27 mouse cellular contexts compared by ENCODE assay signal in genomic region chr7:100295745-100296144, GRCm38 (mm10). TPM values are rescaled to one million over a fixed set of nuclear protein-coding genes. Genes with fewer than 3 reads are reported as not detected.
DNase-seq lines count a peak whose midpoint lies in the region; ATAC-seq and TF ChIP-seq lines count a peak whose summit lies in the region.
"Had no signal": no experiment of that assay in that cellular context is flagged by ENCODE, and none has a peak within 500 bp of the region (broad histone marks: within the 10 kb centered on the region; RNA-seq: fewer than 3 reads in every experiment).

No protein-coding gene starts in this region.

- no peaks in the 10 kb centered on the region for H3K9me3 ChIP-seq in neural tube, embryonic 14.5 days (ENCODE audit: control insufficient read depth, low read length)
- no peaks in the 10 kb centered on the region for H3K9me3 ChIP-seq in midbrain, postnatal 0 days (ENCODE audit: low read length)
- H3K9me3 ChIP-seq in kidney, embryonic 16.5 days (ENCODE audit: low read length), result no peaks in the 10 kb centered on the region
- H3K9me3 ChIP-seq: embryonic facial prominence, embryonic 12.5 days; forebrain, embryonic 15.5 days; heart, embryonic 15.5 days; limb, embryonic 10.5 days; liver, embryonic 15.5 days; lung, embryonic 15.5 days; neural tube, embryonic 12.5 days had no signal

- no peak for DNase-seq in frontal cortex, postnatal 36 days (ENCODE audit: low spot score in 2 of 2)
- DNase-seq in layer of hippocampus, adult 8-10 months (ENCODE audit: low spot score in 2 of 2), result peak; percentile 28 to 43
- DNase-seq in layer of hippocampus, postnatal 25 days (ENCODE audit: extremely low spot score in 1 of 2, low spot score in 1 of 2), result no peak
- DNase-seq in neural tube, embryonic 10.5 days (ENCODE audit: extremely low spot score, low spot score), result no peak
- DNase-seq in midbrain, postnatal 0 days (ENCODE audit: low spot score), result no peak
- DNase-seq: adrenal gland, postnatal 36 days; cerebellum, adult 11-12 months; cerebellum, postnatal 14 days; gastrocnemius, postnatal 36 days; heart, postnatal 4 days; kidney, postnatal 4 days; liver; lung, postnatal 36 days; retina, postnatal 1 day; right cerebral cortex, postnatal 4 days had no signal

- no peak overlapping the region for H3K9ac ChIP-seq in neural tube, embryonic 14.5 days (replicated peaks; ENCODE audit: low read depth, low read length)
- H3K9ac ChIP-seq in midbrain, postnatal 0 days (replicated peaks; ENCODE audit: low read length, poor library complexity, severe bottlenecking), result no peak overlapping the region
- no peak overlapping the region for H3K9ac ChIP-seq in kidney, embryonic 16.5 days (replicated peaks; ENCODE audit: low read length)
- H3K9ac ChIP-seq: embryonic facial prominence, embryonic 12.5 days; forebrain, embryonic 15.5 days; heart, embryonic 15.5 days; liver, embryonic 15.5 days; lung, embryonic 15.5 days; neural tube, embryonic 12.5 days had no signal

- H3K4me1 ChIP-seq in neural tube, embryonic 14.5 days (ENCODE audit: control insufficient read depth, insufficient read depth, low read length), result no peaks in the 10 kb centered on the region
- no peaks in the 10 kb centered on the region for H3K4me1 ChIP-seq in midbrain, postnatal 0 days (ENCODE audit: insufficient read depth, low read length)
- H3K4me1 ChIP-seq in kidney, embryonic 16.5 days (ENCODE audit: insufficient read depth, low read length), result peaks cover 8% of the 10 kb centered on the region
- H3K4me1 ChIP-seq: forebrain, embryonic 15.5 days; liver, embryonic 15.5 days; neural tube, embryonic 12.5 days had no signal

- peak; percentile 19; the same call in 1 of the 2 replicates for TF ChIP-seq CTCF in midbrain, postnatal 0 days (IDR thresholded peaks at IDR 0.05)

- H3K4me2 ChIP-seq in neural tube, embryonic 14.5 days (ENCODE audit: low read depth, low read length), result no peak overlapping the region
- H3K4me2 ChIP-seq in midbrain, postnatal 0 days (ENCODE audit: low read depth, low read length, poor library complexity, severe bottlenecking), result no peak overlapping the region
- H3K4me2 ChIP-seq in kidney, embryonic 16.5 days (replicated peaks; ENCODE audit: low read depth, low read length), result no peak overlapping the region
- H3K4me2 ChIP-seq: embryonic facial prominence, embryonic 12.5 days; forebrain, embryonic 15.5 days; heart, embryonic 15.5 days; liver, embryonic 15.5 days; lung, embryonic 15.5 days; neural tube, embryonic 12.5 days had no signal

- no peaks in the 10 kb centered on the region for H3K27me3 ChIP-seq in neural tube, embryonic 14.5 days (ENCODE audit: control insufficient read depth, insufficient read depth, low read length)
- no peaks in the 10 kb centered on the region for H3K27me3 ChIP-seq in midbrain, postnatal 0 days (ENCODE audit: insufficient read depth, low read length)
- H3K27me3 ChIP-seq in kidney, embryonic 16.5 days (ENCODE audit: insufficient read depth, low read length), result no peaks in the 10 kb centered on the region
- H3K27me3 ChIP-seq: embryonic facial prominence, embryonic 12.5 days; forebrain, embryonic 15.5 days; heart, embryonic 15.5 days; lung, embryonic 15.5 days; neural tube, embryonic 12.5 days had no signal

- peak; percentile 88 for ATAC-seq in frontal cortex, adult (ENCODE audit: low TSS enrichment)
- peak; percentile 63; the same call in 1 of the 2 replicates for ATAC-seq in neural tube, embryonic 14.5 days (ENCODE audit: low read depth)
- no peak for ATAC-seq in midbrain, postnatal 0 days (ENCODE audit: low FRiP score)
- ATAC-seq in kidney, embryonic 16.5 days (ENCODE audit: low FRiP score, low TSS enrichment), result no peak
- ATAC-seq: forebrain, embryonic 15.5 days; intestine, postnatal 0 days had no signal

- WGBS in neural tube, embryonic 14.5 days, result 90% methylated on average over 2 of the region's 2 CpGs
- WGBS in midbrain, postnatal 0 days, result 86% methylated on average over 2 of the region's 2 CpGs
- WGBS in kidney, embryonic 16.5 days, result 95% methylated on average over 2 of the region's 2 CpGs

- no peak overlapping the region for H3K4me3 ChIP-seq in neural tube, embryonic 14.5 days (ENCODE audit: low read depth, low read length)
- H3K4me3 ChIP-seq in midbrain, postnatal 0 days (ENCODE audit: low read depth, low read length), result no peak overlapping the region
- no peak overlapping the region for H3K4me3 ChIP-seq in kidney, embryonic 16.5 days (ENCODE audit: low read length)
- H3K4me3 ChIP-seq: embryonic facial prominence, embryonic 12.5 days; forebrain, embryonic 15.5 days; heart, embryonic 15.5 days; limb, embryonic 10.5 days; liver, embryonic 15.5 days; lung, embryonic 15.5 days; megakaryocyte, embryonic 14.5 days; neural tube, embryonic 12.5 days had no signal

- H3K36me3 ChIP-seq in neural tube, embryonic 14.5 days (ENCODE audit: control insufficient read depth, insufficient read depth, low read length), result no peaks in the 10 kb centered on the region
- no peaks in the 10 kb centered on the region for H3K36me3 ChIP-seq in midbrain, postnatal 0 days (ENCODE audit: insufficient read depth, low read length)
- no peaks in the 10 kb centered on the region for H3K36me3 ChIP-seq in kidney, embryonic 16.5 days (ENCODE audit: insufficient read depth, low read length)
- H3K36me3 ChIP-seq: forebrain, embryonic 15.5 days; limb, embryonic 10.5 days; liver, embryonic 15.5 days; neural tube, embryonic 12.5 days had no signal

- no peak overlapping the region for H3K27ac ChIP-seq in neural tube, embryonic 14.5 days (ENCODE audit: low read depth, low read length)
- H3K27ac ChIP-seq in midbrain, postnatal 0 days (ENCODE audit: low read depth, low read length), result no peak overlapping the region
- no peak overlapping the region for H3K27ac ChIP-seq in kidney, embryonic 16.5 days (ENCODE audit: low read length)
- H3K27ac ChIP-seq: embryonic facial prominence, embryonic 12.5 days; forebrain, embryonic 15.5 days; heart, embryonic 15.5 days; limb, embryonic 10.5 days; liver, embryonic 15.5 days; lung, embryonic 15.5 days; neural tube, embryonic 12.5 days had no signal

RNA-seq across cellular contexts. Expression of gene P4ha3, which starts 10.4 kb away (rescaled TPM):
- 10 to 100 TPM in 2 of 4 experiments, 1 to 10 TPM in 2; 4.7 to 16.0 (median 9.0) TPM for total RNA-seq in layer of hippocampus, adult 8-10 months (2022)
- total RNA-seq in layer of hippocampus, postnatal 25 days (2021), result 1 to 10 TPM; 5.4 to 6.0 TPM
- 15.8 and 16.2 TPM in 2 replicates for polyA plus RNA-seq in neural tube, embryonic 14.5 days (2014; fragmentation: Nextera tagmentation; extraction: Ambion mirVana)
- 6.4 and 7.7 TPM in 2 replicates for total RNA-seq in midbrain, postnatal 0 days (2014; rRNA removed)
- 2.6 and 3.9 TPM in 2 replicates for polyA plus RNA-seq in midbrain, postnatal 0 days (2015; fragmentation: Nextera tagmentation; extraction: Ambion mirVana)
- polyA plus RNA-seq in kidney, embryonic 16.5 days (2015; fragmentation: Nextera tagmentation; extraction: Ambion mirVana), result 7.2 and 9.3 TPM in 2 replicates

Comparison
In these comparisons a context has a peak if more than half of its experiments do, and no peak if none do; other contexts are left out.
1. DNase-seq: peak in layer of hippocampus, adult 8-10 months (2 of 2); none in frontal cortex, postnatal 36 days (0 of 2), layer of hippocampus, postnatal 25 days (0 of 2), neural tube, embryonic 10.5 days (single experiment) and midbrain, postnatal 0 days (single experiment).
2. ATAC-seq: peak in frontal cortex, adult (single experiment) and neural tube, embryonic 14.5 days (single experiment); none in midbrain, postnatal 0 days (single experiment) and kidney, embryonic 16.5 days (single experiment).